Mouse (Mus musculus): Measurements from ENCODE around the gene Ppp2r3a.

The Ppp2r3a gene

DNA sequence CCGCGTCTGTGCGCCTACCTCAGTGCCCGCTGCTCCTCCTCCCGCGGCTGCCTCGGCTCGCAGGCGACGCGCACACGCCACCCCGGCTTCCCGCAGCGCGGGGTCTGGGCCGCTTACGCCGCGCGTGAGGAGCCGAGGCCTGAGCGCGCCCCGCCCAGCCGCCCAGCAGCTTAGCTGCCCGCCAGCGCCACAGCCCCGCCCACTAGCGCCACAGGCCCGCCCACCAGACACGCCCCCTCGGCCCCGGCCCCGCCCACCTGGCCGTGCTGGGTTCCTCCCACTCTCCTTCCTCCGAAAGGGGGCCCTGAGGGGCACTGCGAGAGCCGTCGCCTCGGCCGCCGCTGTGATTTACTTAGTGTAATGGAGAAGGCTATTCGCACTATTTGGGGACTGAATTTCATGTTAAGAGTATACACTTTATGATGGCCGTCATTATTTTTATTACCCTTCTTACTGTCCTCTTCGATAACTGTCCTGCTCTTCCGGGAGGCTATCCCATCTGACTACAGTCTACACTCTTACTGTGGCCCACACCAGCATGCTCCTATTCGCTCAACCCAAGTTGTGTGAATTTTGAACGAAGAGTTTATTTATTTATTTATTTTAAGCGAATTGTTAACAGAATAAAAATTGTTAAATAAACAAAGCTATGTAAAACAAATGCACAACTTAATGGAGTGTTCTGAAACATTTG, at the start of gene Ppp2r3a:
Gene Ppp2r3a, minus strand, starts transcription at position 152 of the 694 bp plus-strand sequence.
- peak; percentile 94 for DNase-seq (ENCODE audit: low spot score)

- no peak for DNase-seq (ENCODE audit: low spot score)
These were observed 48.9 kb upstream of the Ppp2r3a start for GRCm38 (mm10) chr9:101300441-101300935.

- DNase-seq (ENCODE audit: low spot score), result no peak
These were observed 40.4 kb upstream of the Ppp2r3a start for GRCm38 (mm10) chr9:101291676-101292660.

DNA sequence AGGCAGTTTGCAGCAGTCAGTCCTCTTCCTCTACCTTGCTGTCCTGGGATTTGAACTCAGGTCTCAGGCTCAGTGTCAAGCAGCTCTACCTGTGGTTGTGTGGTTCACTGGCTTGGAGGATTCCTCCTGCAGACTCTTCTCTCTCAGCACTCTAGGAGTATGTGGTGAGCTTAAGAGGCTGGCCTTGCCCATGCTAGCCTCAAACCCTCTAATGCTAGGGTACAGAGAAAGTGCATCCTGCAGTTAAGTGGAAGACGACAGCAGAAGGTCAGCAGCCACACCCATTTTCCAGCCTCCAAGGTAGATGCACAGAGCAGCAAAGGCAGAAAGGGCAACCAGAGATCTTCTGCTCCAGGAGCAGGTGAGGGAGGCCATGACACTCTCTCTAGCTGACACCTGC, 39.3 kb upstream of the Ppp2r3a start:
- DNase-seq (ENCODE audit: low spot score), result no peak

- no peak for DNase-seq (ENCODE audit: low spot score)
These were observed 38.2 kb upstream of the Ppp2r3a start for GRCm38 (mm10) chr9:101289750-101290149.

- no peak for DNase-seq (ENCODE audit: low spot score)
These were observed 37.5 kb upstream of the Ppp2r3a start for GRCm38 (mm10) chr9:101288901-101289647.

- no peak for DNase-seq (ENCODE audit: low spot score)
These were observed 35.2 kb upstream of the Ppp2r3a start for GRCm38 (mm10) chr9:101286766-101287165.

GRCm38 (mm10) chr9:101284049-101284448, 32.5 kb upstream of the Ppp2r3a start:
- DNase-seq (ENCODE audit: low spot score), result no peak

DNA sequence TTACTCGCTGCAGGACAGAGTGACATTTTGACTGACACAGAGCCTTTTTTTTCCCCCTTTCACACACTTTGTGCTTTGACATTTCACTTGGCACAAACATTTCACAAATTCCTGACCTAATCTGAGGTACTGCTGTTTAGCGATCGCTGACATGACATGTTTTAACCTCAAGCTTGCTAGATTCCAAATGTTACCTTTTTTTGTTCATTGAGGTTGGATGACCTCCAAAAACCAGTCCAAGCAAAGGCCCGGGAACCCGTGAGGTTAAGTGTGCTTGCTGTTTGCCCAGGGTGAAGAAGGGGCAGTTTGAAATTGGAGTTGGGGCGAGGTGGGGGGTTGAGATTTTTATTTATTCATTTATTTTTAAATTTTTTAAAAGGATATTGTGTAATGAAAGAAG, 31.1 kb upstream of the Ppp2r3a start:
- no peak for DNase-seq (ENCODE audit: low spot score)

- DNase-seq (ENCODE audit: low spot score), result no peak
These were observed 30.3 kb upstream of the Ppp2r3a start for GRCm38 (mm10) chr9:101281906-101282305.

GRCm38 (mm10) chr9:101281326-101281725, 29.7 kb upstream of the Ppp2r3a start:
- DNase-seq (ENCODE audit: low spot score), result no peak

- DNase-seq (ENCODE audit: low spot score), result no peak
These were observed 29.3 kb upstream of the Ppp2r3a start for GRCm38 (mm10) chr9:101280867-101281266.

- DNase-seq (ENCODE audit: low spot score), result no peak
These were observed 28.6 kb upstream of the Ppp2r3a start for GRCm38 (mm10) chr9:101280211-101280610.

- DNase-seq (ENCODE audit: low spot score), result no peak
These were observed 21.1 kb upstream of the Ppp2r3a start for GRCm38 (mm10) chr9:101272715-101273114.

DNA sequence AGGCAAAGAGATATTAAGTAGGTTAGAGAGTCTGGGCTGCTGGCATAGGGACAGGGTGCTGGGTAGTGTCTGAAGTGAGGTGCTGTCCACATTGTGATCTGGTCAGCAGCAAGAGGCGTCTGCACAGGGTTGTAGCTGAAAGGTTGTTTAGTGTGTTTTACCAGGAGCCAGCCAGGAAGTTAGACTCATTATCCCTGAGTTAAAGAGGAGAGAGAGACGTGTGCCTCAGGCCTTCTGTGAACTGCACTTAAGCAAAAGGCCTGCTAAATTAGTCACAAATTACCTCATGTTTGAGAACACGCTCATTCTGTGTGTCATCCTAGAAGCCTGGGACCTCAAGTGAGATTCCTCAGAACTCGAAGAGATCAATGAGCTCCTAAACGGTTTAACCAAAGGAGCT, 18.4 kb upstream of the Ppp2r3a start:
- no peak for DNase-seq (ENCODE audit: low spot score)

DNA sequence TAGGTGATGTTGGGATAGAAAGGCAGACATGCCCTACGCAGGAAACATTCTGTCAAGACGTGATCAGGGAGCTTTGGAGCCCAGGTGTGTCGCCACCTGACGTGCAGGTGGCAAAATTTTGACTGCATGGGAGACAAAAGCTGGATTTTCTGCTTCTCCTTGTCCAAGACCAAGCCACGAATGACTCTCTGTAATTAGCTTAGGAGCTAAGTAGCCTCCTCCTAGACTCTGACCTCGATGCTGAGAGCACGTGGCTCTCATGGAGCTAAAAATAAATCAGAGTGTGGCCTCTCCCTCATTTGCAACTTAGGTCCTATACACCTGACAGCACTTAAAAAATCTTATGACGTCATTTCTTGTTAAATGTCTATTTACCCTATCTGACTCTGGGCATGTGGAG, 14.4 kb upstream of the Ppp2r3a start:
- DNase-seq (ENCODE audit: low spot score), result no peak

GRCm38 (mm10) chr9:101265546-101265945, 14.0 kb upstream of the Ppp2r3a start:
- DNase-seq (ENCODE audit: low spot score), result no peak

GRCm38 (mm10) chr9:101262815-101263214, 11.2 kb upstream of the Ppp2r3a start:
- no peak for DNase-seq (ENCODE audit: low spot score)

DNA sequence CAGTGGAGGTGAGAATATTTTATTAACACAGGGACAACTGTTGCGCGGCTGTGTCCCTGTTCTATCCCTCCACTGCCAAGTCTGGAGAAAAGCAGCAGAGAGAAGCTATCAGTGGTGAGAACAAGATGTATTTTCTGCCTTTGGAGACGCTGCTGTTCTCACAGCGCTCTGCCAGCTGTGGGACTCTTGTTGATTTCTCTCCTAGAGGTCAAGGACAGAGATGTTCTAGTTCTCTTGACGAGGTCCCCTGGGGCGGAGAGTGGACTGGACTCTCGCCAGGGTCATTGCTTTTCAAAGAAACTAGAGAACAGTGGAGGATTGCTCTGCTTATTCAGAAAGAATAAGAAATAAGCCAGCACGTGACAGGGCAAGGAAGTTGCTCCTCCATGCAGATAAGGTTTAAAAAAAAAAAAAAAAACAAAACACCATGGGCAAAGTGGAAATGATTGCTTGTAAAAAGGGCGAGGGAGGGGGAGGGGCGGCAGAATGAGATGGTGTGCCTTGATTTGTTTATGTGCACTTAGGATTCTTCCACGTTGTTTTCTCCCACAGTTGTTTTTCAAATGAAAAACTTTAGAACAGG, 10.5 kb upstream of the Ppp2r3a start:
- peak; percentile 88 for DNase-seq (ENCODE audit: low spot score)

GRCm38 (mm10) chr9:101261443-101261842, 9.8 kb upstream of the Ppp2r3a start:
- no peak for DNase-seq (ENCODE audit: low spot score)

DNA sequence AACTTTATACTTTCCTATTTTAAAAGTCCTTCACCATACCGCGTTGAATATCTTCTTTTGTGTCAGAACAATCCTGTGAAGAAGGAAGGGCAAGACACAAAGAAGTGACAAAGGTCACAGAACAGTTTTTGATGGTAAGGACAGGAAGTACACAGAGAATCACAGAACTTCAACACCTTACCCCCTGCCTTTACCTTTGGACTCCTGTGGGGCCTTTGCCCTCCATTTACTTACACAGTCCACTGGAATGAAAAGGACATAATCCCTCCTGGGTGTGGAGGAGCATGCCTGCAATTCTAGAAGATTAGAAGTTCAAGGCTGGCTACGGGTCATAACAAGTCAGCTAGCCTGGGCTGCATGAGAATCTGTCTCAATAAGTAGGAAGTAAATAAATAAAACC, 1.5 kb upstream of the Ppp2r3a start:
- DNase-seq (ENCODE audit: low spot score), result no peak

GRCm38 (mm10) chr9:101252541-101252940, 946 bp upstream of the Ppp2r3a start:
- no peak for DNase-seq (ENCODE audit: low spot score)
